Mouse (Mus musculus) testis, adult 2 months (tissue): ENCODE data around the gene Gm7324. TPM values are rescaled to one million over a fixed set of nuclear protein-coding genes. Genes with fewer than 3 reads are reported as not detected.
"Not testable (repeated sequence)": the region's sequence is repeated elsewhere in the genome, so short reads cannot be mapped to it uniquely, and the experiment has no call there.

Experiments used
- H3K27ac ChIP-seq: fragments of 200-500 bp; 2 replicates; pipeline ENCODE4 v1.5.1; 2012; ENCODE audit warnings: low read depth, low read length; ENCODE audit not compliant: control insufficient read depth, insufficient read depth
- H3K27me3 ChIP-seq: fragments of 200-500 bp; 2 replicates; pipeline ENCODE4 v1.6.1; 2012; ENCODE audit warnings: mild to moderate bottlenecking, low read length, moderate library complexity; ENCODE audit not compliant: control insufficient read depth, insufficient read depth
- H3K36me3 ChIP-seq: fragments of 200-500 bp; 2 replicates; pipeline ENCODE4 v1.6.1; 2012; ENCODE audit warnings: mild to moderate bottlenecking, low read length; ENCODE audit not compliant: control insufficient read depth, insufficient read depth
- H3K4me1 ChIP-seq: fragments of 200-500 bp; 2 replicates; pipeline ENCODE4 v1.6.1; 2012; ENCODE audit warnings: low read length; ENCODE audit not compliant: control insufficient read depth, insufficient read depth
- H3K4me3 ChIP-seq: fragments of 200-500 bp; 2 replicates; pipeline ENCODE4 v1.5.1; 2012; ENCODE audit warnings: low read depth, mild to moderate bottlenecking, low read length, moderate library complexity, mixed read lengths; ENCODE audit not compliant: control insufficient read depth
- polyA plus RNA-seq: library from polyadenylated mRNA; depleted of rRNA; stranded (reverse); fragments of >200 nt; gene quantifications from 2 replicates; pipeline ENCODE4 v1.2.3, GENCODE M21; 2012; rRNA removed

Gene Gm7324
- polyA plus RNA-seq: 2.7 and 4.1 TPM in 2 replicates

DNA sequence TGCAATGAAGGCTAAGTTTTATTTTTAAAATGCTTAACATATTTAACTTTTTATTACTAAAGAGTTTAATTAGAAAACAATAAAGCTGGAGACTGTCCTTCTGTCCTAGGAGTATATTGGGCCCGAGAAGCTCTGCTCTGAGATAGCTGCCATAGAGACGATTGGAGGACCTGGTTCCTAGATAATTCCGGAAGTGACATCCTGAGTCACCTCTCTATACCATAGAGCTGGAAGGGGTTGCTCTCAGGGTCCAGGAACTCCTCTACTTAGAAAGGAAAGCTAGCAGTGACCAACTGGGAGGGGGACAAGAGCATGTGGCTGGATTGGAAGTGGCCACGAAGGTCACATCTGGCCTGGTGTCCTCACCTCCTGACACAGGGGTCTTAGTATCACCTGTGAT is at the start of gene Gm7324:
Gene Gm7324, plus strand, starts transcription at position 208 of the 400 bp plus-strand sequence.
- not testable (repeated sequence) for H3K27ac ChIP-seq, H3K27me3 ChIP-seq, H3K4me1 ChIP-seq, H3K36me3 ChIP-seq
- H3K4me3 ChIP-seq: peak within 1 kb of the TSS; percentile 53

- not testable (repeated sequence) for H3K27me3 ChIP-seq, H3K4me1 ChIP-seq, H3K27ac ChIP-seq, H3K36me3 ChIP-seq
- peak within 1 kb of the TSS; percentile 59; the same call in 1 of the 2 replicates for H3K4me3 ChIP-seq
Observed at GRCm38 (mm10) chr14:43677099-43677498, 20.5 kb upstream of the Gm7324 start, which contains the start of gene Gm8165. Gene Gm8165 (minus strand): TSS chr14:43677199.

- not testable (repeated sequence) for H3K4me1 ChIP-seq, H3K27ac ChIP-seq, H3K27me3 ChIP-seq, H3K36me3 ChIP-seq
- H3K4me3 ChIP-seq: peak within 1 kb of the TSS; percentile 71
Observed at GRCm38 (mm10) chr14:43727385-43727784, 29.8 kb downstream of the Gm7324 start, which contains the start of gene Gm16506. Gene Gm16506 (minus strand): TSS chr14:43727485.

GRCm38 (mm10) chr14:43747566-43747965 is 49.9 kb downstream of the Gm7324 start, which contains the start of gene Gm6526:
Gene Gm6526 (plus strand): TSS chr14:43747866.
- not testable (repeated sequence) for H3K4me1 ChIP-seq, H3K27me3 ChIP-seq

More at GRCm38 (mm10) chr14:43747566-43747965, 49.9 kb downstream of the Gm7324 start, which contains the start of gene Gm6526:
- H3K27ac ChIP-seq, H3K36me3 ChIP-seq: not testable (repeated sequence)
- peak within 1 kb of the TSS; percentile 60 for H3K4me3 ChIP-seq

Other genes starting within 250 kb of the Gm7324 start
- 0.90 and 1.3 TPM in 2 replicates for gene Gm5799, start 154.3 kb upstream of the Gm7324 start, polyA plus RNA-seq
- 0.22 and 0.32 TPM in 2 replicates for gene Gm17654, start 118.7 kb upstream of the Gm7324 start, polyA plus RNA-seq
- gene Gm10375, start 89.8 kb upstream of the Gm7324 start, polyA plus RNA-seq: 2.4 and 3.7 TPM in 2 replicates
- gene Gm8165, start 20.6 kb upstream of the Gm7324 start, polyA plus RNA-seq: 0.35 and 0.61 TPM in 2 replicates
- 0.63 and 1.1 TPM in 2 replicates for gene Gm16506, start 29.7 kb downstream of the Gm7324 start, polyA plus RNA-seq
- gene Gm6526, start 50.0 kb downstream of the Gm7324 start, polyA plus RNA-seq: 1.1 and 1.4 TPM in 2 replicates
- gene Gm8180, start 86.9 kb downstream of the Gm7324 start, polyA plus RNA-seq: 2.4 and 4.1 TPM in 2 replicates
- not detected in 2 replicates for gene Ear1, start 177.7 kb downstream of the Gm7324 start, polyA plus RNA-seq
- 0.30 TPM in 1 of 2 replicates, not detected in the other for gene Ear10, start 225.7 kb downstream of the Gm7324 start, polyA plus RNA-seq
- gene Gm8113, start 227.6 kb downstream of the Gm7324 start, polyA plus RNA-seq: 0.62 and 0.81 TPM in 2 replicates